Mouse (Mus musculus) thymus, postnatal 0 days (tissue): ENCODE measurements around the gene 4930568D16Rik. TPM values are rescaled to one million over a fixed set of nuclear protein-coding genes. Genes with fewer than 3 reads are reported as not detected.
A peak's percentile ranks its signal among the peaks of the same experiment; 100 is the strongest.

Experiments
- DNase-seq: peaks from one replicate; pipeline ENCODE4 v3.0.0-alpha.2; 2015; ENCODE audit warnings: low spot score
- polyA plus RNA-seq: library from polyadenylated mRNA; unstranded; fragments of >200 nt; fragmentation: Nextera tagmentation; extraction: Ambion mirVana; gene quantifications from 2 replicates; pipeline ENCODE4 v1.2.1, GENCODE M21; 2015

4930568D16Rik gene
- polyA plus RNA-seq, result 0.13 and 0.18 TPM in 2 replicates

DNA sequence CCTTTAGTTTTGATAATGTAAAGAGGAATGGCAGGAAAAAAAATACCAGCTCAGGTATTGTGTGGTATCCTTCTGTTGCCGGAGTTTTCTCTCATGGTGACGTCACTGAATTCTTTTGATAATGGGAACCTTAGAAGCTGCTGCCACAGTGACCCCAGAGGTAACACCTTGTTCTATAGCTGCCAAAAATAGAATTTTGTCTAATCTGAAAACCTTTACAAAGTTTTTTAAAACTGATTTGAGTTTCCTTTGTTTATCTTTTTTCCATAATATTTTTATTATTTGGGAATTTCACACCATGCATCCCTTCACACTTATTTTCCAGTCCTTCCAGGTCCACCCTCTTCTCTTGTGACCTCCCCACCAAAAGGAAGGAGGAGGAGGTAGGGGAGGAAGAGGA, at the start of gene 4930568D16Rik:
Gene 4930568D16Rik, minus strand, starts transcription at position 101 of the 400 bp plus-strand sequence.
- DNase-seq, result no peak

- no peak for DNase-seq
Measured at GRCm38 (mm10) chr2:35417231-35417630, 49.7 kb upstream of the 4930568D16Rik start.

- no peak for DNase-seq
Measured at GRCm38 (mm10) chr2:35416473-35416872, 48.9 kb upstream of the 4930568D16Rik start.

DNA sequence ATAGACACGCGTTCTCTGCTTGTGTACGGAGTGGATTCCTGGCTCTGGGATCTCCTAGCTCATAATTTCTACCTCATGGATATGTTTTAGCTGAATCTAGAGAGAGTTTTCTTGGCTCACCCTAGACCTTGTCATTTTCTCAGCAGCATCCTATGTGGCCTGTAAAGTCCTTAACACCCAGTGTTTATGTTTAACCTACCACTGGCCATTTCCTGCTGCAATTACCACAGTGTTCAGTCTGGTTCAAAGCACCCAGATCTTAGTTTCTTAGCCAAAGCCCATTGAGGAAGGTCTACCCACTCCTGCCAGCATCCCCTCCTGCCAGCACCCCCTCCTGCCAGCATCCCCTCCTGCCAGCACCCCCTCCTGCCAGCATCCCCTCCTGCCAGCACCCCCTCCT, 45.3 kb upstream of the 4930568D16Rik start:
- no peak for DNase-seq

GRCm38 (mm10) chr2:35412246-35412645, 44.7 kb upstream of the 4930568D16Rik start:
- DNase-seq, result no peak

DNA sequence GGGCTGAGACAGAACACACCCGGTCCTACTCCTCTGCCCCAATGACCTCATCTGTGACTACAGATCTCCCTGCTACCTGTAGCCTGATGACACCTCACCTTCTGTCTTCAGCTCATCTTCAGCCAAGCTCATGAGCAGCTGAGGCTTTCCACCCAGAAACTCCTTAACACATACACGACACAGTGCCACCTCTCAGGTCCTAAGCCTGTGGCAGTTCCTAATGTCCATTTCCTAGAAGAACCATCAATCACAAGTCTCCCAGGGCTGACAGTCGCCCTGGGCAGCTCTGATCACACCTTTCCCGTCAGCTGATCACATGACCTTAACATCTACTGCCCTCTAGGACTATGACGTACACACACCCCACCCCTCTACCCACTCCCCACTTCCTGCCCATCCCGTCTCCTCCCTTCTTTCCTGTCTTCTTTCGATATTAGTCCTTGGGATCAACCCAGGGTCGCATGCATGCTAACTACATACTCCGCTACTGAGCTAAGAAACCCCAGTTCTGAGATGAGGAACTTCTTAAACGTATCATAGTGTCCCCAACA, 44.2 kb upstream of the 4930568D16Rik start:
- no peak for DNase-seq

DNA sequence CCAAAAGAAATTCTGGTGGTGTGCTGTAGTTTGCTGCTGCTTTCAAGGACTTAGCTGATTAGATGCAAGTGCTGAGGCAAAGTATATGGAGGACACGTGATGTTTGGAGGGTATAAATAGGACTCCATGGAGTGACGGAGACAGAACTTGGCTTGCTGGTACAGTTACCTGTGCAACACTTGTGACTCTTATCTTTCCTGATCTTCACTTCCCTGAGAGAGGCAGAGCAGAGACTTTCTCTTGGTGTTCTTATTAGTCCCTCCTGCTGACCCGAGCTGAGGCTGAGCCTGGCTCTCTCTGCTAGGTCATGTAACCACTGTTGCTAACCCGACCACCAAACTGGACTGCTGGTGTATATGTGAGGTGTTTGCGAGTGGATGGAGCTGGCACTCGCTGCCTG, 41.9 kb upstream of the 4930568D16Rik start:
- no peak for DNase-seq

GRCm38 (mm10) chr2:35408409-35409110, 41.0 kb upstream of the 4930568D16Rik start:
- DNase-seq, result no peak

GRCm38 (mm10) chr2:35407878-35408277, 40.3 kb upstream of the 4930568D16Rik start:
- no peak for DNase-seq

DNA sequence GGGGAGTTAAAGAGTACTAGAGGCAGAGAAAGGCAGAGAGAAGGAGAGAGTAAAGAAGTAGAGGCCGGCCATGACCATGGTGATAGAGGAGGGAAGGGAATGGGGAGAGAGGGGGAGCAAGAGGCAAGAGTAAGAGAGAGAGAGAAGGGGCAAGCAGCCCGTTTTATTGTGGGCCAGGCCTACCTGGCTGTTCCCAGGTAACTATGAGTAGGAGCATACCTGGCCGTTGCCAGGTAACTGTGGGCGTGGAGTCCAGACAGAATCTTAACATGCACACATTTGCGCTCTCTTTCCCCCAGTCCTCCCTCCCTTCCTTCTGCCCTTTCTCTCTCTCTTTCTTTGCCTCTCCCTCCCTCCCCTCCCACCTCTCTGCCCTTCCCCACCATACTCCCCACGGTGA, 39.7 kb upstream of the 4930568D16Rik start:
- DNase-seq, result no peak

DNA sequence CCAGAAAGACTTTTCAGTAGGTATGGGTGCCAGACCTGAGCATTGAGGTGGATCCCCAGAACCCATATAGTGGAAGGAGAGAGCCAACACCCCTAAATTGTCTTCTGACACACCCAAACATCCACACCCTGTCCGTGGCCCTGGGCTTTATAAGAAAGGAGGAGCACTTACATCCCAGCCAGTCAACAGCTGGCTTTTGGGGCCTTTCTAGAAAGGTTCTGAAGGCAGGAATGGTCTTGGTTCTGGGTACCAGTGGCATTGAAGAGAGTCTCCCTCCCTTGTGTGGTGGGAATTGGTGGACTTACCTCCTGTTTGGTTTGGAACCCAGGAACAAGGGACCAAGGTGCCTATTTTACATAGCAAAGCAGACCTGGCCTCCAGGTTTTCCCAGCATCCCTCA, 39.1 kb upstream of the 4930568D16Rik start:
- no peak for DNase-seq

DNA sequence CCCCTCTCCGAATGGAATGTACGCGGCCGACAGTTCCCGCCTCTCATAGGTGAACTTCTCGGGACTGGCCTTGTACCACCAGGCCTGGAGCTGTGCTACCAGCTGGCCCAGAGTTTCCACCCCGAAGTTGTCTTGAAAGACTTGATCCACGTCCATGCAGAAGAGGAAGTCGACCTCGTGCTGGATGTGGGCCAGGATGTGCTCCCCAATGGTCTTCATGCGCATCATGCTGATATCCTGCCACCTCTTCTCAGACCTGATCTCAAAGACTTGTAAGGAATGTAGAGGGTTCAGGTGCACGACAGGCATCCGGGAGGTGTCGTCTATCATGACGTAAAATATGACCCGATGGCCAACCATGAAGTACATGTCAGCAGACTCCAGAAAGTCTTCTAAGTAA, 34.9 kb upstream of the 4930568D16Rik start:
- DNase-seq, result no peak

DNA sequence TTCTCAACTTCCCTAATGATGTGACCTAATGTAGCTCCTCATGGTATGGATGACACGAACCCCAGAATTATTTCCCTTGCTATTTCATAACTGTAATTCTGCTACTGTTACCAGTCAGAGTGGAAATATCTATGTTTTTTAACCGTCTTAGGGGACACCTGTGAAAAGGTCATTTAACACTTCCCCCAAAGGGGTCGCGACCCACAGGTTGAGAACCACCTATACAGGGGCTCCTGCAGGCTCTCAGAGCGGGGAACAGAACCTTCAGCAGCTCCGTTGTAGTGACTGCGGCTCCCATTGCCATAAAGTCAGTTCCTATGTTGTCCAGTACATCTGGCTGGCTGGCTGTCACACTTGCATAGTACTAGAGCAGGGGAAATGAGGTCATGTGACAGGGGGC, 33.2 kb upstream of the 4930568D16Rik start:
- DNase-seq, result no peak

DNA sequence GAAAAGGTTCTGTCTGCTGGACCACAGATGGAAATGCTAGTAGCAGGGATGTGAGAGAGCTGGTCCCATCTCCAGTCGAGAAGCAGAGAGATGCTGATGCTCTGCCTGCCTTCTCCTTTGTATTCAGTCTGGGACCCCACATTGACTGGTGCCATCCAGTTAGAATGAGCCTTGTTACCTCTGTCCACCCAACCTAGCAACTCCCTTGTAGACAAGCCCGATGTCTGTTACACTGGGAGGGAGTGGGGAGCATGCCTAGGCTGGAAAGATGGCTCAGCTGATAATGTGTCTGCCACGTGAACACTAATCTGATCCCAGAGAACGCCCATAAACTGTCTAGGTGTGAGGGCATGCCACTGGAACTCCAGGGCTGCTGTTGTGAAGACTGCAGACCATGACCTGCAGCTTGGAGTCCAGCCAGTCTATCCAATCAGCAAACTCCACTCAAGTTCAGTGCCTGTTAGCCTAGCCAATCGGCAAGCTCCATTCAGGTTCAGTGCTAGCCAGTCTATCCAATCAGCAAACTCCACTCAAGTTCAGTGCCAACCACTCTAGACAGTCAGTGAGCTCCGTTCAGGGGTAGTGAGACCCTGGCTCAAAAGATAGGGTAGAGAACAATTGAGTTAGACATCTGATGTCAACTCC, 30.8 kb upstream of the 4930568D16Rik start:
- no peak for DNase-seq

DNA sequence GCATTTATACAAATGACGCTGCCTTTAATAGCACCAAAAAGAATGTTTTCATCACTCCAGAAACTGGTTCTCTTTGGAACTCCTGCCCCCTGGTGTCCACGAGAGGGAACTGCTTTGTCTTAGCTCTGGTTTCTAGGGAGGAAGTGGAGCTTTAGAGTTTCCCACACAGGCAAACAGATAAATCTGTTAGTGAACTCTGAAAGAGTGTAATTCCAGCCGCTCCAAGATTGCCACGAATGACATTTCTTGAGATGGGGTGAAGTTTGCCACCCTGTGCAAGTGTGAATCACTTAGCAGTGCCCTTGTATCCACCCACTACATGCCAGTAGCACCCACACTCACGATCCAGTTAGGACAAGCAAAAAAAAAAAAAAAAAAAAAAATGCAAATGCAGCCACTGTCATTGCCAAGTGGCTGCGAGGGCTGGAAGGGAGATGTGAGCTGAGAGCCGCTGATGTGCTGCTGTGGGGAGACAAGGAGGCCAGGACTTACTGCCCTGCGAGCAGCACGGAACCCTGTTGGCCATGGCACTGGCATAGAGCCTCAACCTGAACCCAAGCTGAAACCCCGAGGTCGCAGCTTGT, 30.2 kb upstream of the 4930568D16Rik start:
- peak; percentile 79 for DNase-seq

DNA sequence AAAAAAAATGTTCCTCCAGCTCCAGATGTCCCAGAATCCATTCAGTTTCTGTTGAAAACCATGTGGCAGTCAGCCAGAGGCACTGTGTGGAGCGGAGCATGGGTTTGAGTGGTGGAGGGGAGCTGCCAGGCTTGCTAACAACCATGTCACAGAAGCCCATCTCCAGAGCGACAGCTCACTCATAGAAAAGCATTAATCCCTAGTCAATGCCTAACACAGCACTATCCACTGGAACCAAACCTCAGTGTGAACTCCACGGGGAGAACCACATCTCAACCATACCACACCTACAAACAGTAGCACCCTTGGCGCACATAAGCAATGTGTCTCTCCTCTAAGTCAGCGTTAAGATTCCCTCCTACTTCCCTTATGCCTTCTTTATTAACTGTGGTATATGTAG, 29.6 kb upstream of the 4930568D16Rik start, which contains the start of gene 4930402F06Rik:
Gene 4930402F06Rik, minus strand, starts transcription at position 80 of the 400 bp plus-strand sequence.
- DNase-seq, result no peak

DNA sequence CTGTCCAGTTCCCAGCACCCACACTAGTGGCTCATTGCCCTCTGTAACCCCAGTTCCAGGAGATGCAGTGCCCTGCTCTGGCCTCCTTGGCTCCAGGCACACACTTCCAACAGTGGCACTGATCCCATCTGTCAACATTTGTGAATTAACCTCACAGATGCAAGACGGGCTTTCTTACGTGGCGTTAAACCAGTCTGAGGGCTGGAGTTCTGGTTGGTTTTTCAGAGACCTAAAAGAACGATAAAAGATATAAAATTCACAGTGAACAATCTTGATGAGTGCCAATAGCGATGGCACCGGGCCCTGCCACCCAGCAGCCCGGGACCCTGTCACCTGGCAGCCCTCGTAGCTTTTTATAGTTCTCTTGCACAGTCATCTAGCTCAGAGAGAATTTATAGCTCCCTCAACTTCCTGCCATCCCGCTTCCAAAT, 17.9 kb upstream of the 4930568D16Rik start:
- DNase-seq, result no peak

- no peak for DNase-seq
Measured at GRCm38 (mm10) chr2:35379306-35379705, 11.8 kb upstream of the 4930568D16Rik start.

DNA sequence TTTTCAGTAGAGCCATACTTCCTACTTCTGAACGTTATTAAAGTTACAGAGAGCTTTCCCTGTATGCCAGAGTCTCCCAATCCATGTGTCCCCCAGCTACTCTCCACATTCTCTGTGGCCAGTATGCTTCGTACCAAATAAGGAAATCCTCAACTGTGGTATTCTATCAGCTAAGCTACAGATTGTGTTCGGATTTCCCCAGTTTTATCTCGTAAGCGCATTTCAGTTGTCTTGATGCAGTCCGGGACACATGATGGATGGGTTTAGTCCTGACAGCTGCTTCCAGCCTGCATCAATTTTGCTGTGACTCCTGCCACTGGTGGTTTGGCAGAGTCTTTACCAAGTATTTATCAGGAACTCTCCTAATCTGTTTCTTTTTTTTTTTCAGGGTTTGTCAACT, 10.1 kb upstream of the 4930568D16Rik start:
- no peak for DNase-seq

DNA sequence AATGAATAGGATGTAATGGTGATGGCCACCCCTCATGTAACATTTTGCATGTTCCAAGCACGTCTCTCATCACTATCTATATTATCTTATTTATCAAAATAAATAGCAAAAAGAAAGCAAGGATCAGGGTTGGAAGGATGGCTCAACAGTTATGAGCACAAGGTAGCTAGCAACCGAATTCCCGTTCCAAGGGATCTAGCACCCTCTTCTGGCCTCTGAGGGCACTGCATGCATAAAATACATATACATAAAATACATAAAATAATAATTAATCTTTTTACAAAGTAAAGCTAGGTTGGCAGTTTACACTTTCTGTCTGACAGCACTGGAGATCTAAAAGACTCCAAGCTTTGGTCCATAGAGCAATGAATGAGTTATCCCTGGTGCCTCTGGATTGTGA, 5.5 kb upstream of the 4930568D16Rik start:
- DNase-seq, result peak; percentile 33

DNA sequence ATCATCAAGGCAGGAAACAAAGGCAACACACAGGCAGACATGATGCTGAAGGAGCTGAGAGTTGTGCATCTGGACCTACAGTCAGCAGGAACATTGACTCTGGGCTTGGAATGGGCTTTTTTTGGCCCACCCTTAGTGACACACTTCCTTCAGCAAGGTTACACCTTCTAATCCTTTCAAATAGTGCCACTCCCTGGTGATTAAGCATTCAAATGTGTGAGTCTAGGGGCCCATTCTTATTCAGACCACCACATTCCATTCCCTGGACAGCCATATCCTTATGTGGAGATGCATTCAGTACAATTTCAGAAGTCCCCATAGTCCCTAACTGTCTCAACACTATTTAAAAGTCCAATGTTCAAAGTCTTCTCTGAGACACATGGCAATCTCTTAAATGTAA, 3.2 kb upstream of the 4930568D16Rik start:
- no peak for DNase-seq

GRCm38 (mm10) chr2:35349184-35349583, 18.3 kb downstream of the 4930568D16Rik start:
- peak; percentile 50 for DNase-seq
